Mouse (Mus musculus) embryonic stem cell, embryonic (primary cell): ENCODE measurements around the gene Kin.

Source experiments
- CTCF ChIA-PET, 4 experiments: fragments of 300-600 bp in 2 of 4; fragments of 350-600 bp in 2 of 4; sonication (Branson Sonifier 250); formaldehyde crosslinking; loops; one replicate each; lab custom pipeline; 2022; ENCODE audit warnings: inconsistent platforms in 2 of 4; lab: Charles Lee
- POLR2A ChIA-PET, 4 experiments: fragments of 300-600 bp in 2 of 4; fragments of 350-600 bp in 2 of 4; sonication (Branson Sonifier 250); formaldehyde crosslinking; loops; one replicate each; lab custom pipeline; 2022; ENCODE audit warnings: antibody characterized with exemption in 4 of 4, inconsistent platforms in 1 of 4; lab: Charles Lee

Gene Kin

GRCm38 (mm10) chr2:10080310-10081010 is at the start of gene Kin, which contains the start of gene Atp5c1:
Gene Kin (plus strand): TSS chr2:10080593.
Gene Atp5c1 (minus strand): TSS chr2:10080510.
- ChIA-PET POLR2A (interaction anchor here (0.5 to 6.6 kb wide), 66 partner anchors 8 to 1697 kb away, joined by 3 to 45 read pairs (median 4); partner anchors contain the start of genes Taf3 (in 2 of the 4), Fbh1 (in 1 of the 4) and Itih5 (in 1 of the 4)), CTCF (interaction anchor here (0.8 to 1.4 kb wide), 7 partner anchors 8 to 208 kb away, joined by 3 to 12 read pairs (median 4); no protein-coding TSS in a partner anchor)

- POLR2A ChIA-PET = interaction anchor here in 1 of 4 experiments (0.6 to 2.1 kb wide), 2 partner anchors 11 to 1053 kb away, joined by 4 to 5 read pairs; no protein-coding TSS in a partner anchor
- CTCF ChIA-PET = no interaction called here
These were observed 46.7 kb upstream of the Kin start for GRCm38 (mm10) chr2:10033684-10034083.

DNA sequence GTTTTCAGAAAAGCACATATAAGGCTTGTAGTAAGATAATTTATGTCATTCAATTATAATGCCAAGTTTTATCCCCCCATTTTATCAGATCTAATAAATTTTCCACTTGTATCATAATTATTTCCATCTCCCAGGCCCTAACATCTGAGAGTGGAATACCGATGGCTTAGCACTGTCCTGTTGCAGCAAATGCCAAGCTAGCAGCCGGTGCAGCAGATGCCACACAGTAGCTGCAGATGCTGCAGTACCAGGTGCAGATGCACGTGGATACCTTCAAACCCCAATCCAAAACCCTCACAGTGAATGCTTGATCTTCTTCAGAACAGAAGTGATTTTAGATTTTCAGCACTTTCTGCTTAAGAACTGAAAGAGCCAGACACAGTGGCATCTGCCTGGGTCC is 45.4 kb upstream of the Kin start:
- CTCF ChIA-PET = interaction anchor here in 2 of 4 experiments (1.1 to 1.3 kb wide), 3 partner anchors 13 to 69 kb away, joined by 3 read pairs; no protein-coding TSS in a partner anchor
- POLR2A ChIA-PET = interaction anchor here in 1 of 4 experiments (1.1 to 2.1 kb wide), 4 partner anchors 10 to 151 kb away, joined by 3 to 8 read pairs (median 5); partner anchors contain the start of genes Atp5c1 and Kin

- POLR2A ChIA-PET = interaction anchor here (0.6 to 10.5 kb wide), 18 partner anchors 9 to 873 kb away, joined by 3 to 101 read pairs (median 4); partner anchors contain the start of genes Atp5c1 (in 2 of the 4) and Kin (in 2 of the 4)
- CTCF ChIA-PET = interaction anchor here in 2 of 4 experiments (0.6 to 1.5 kb wide), 5 partner anchors 12 to 107 kb away, joined by 3 to 13 read pairs (median 3); no protein-coding TSS in a partner anchor
These were observed 32.5 kb upstream of the Kin start for GRCm38 (mm10) chr2:10047758-10048436.

- ChIA-PET CTCF (interaction anchor here in 1 of 4 experiments (0.6 to 1.5 kb wide), 3 partner anchors 12 to 240 kb away, joined by 3 to 13 read pairs (median 4); no protein-coding TSS in a partner anchor), POLR2A (interaction anchor here in 3 of 4 experiments (0.7 to 10.5 kb wide), 18 partner anchors 9 to 245 kb away, joined by 3 to 101 read pairs (median 4); partner anchors contain the start of genes Atp5c1 (in 2 of the 3) and Kin (in 2 of the 3))
These were observed 31.9 kb upstream of the Kin start, which contains the start of gene Taf3 for GRCm38 (mm10) chr2:10048461-10048860. Gene Taf3 (minus strand): TSS chr2:10048596.

DNA sequence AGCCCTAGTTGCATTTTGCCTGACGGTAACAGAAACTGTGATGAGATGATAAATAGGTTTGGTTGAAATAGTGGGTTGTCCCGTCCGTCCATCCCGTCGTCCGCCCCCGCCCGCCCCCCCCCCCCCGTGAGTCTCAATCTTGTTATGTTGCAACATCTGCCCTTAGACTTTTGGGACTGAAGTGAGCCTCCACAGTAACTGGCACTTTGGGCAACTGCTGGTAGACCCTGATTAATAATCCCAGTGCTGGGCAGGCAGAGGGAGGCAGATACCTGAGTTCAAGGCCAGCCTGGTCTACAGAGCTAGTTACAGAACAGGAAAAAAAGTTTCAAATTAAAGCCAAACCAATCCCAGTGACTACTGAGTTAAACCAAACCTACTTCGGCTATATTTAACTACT is 30.9 kb upstream of the Kin start:
- ChIA-PET POLR2A (interaction anchor here in 3 of 4 experiments (0.7 to 10.5 kb wide), 10 partner anchors 13 to 44 kb away, joined by 3 to 101 read pairs (median 5); partner anchors contain the start of genes Atp5c1 (in 2 of the 3) and Kin (in 2 of the 3)), CTCF (interaction anchor here in 1 of 4 experiments (0.6 kb wide), 1 partner anchor 21 kb away, joined by 3 read pairs; no protein-coding TSS in a partner anchor)

DNA sequence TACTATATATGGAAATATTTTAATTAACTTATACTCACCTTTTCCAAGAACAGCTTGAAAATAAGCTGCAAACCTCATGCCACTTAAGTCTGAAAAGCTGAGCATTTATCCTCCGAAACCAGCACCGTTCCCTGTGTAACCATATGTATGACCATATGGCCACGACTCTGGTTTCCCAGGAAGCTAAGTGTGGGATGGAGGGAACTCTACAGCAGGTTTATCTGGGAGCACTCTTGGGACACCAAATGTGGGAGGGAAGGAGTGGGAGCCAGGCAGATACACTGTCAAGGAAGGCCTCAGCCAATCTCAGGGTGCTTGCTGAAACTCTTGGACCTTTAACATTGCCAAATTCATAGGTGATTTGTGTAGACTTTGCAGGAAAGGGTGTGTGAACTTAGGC is 29.5 kb upstream of the Kin start:
- POLR2A ChIA-PET = interaction anchor here in 2 of 4 experiments (0.7 to 10.5 kb wide), 6 partner anchors 14 to 32 kb away, joined by 3 to 101 read pairs (median 9); partner anchors contain the start of genes Atp5c1 (in 2 of the 2) and Kin (in 2 of the 2)
- CTCF ChIA-PET = no interaction called here

DNA sequence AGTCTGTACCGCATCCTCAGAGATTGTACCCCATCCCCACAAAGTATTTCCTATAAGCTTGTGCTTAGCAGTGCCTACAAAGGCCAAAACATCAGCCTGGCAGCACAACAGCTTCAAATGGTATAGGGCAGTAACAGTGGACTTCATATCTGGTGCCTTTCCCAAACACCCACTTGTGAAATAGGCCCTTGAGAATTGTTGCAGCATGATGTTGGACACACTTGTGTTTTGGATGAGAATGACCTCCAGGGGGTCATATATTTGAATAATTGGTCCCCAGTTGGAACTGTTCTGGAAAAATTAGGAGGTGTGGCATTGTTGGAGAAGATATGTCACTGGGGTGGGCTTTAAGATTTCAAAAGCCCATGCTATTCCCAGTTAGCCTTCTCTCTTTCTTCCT is 28.4 kb upstream of the Kin start:
- POLR2A ChIA-PET = interaction anchor here in 3 of 4 experiments (0.8 to 10.5 kb wide), 4 partner anchors 21 to 33 kb away, joined by 3 to 101 read pairs (median 4); partner anchors contain the start of genes Atp5c1 (in 2 of the 3) and Kin (in 1 of the 3)
- CTCF ChIA-PET = no interaction called here

DNA sequence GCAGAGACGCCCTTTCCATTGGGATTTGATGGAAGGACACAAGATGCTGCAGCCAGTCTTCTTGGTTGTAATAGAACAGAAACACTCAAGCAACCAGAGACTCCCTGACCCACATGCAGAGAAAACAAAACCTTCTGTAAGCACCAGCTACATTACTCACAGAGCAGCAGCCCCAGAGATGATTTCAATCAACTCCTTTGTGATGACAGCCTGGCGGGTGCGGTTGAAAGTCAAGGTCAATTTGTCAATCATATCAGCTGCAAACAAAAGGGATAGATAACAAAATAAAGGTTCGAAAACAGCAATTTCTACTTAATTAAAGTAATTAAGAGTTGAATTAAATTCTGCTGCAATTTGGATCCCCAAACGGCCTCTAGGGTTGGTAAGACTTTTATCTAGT is 21.6 kb upstream of the Kin start:
- POLR2A ChIA-PET = interaction anchor here in 2 of 4 experiments (1.0 to 3.3 kb wide), 6 partner anchors 10 to 84 kb away, joined by 3 to 17 read pairs (median 6); partner anchors contain the start of genes Atp5c1 (in 2 of the 2), Kin (in 2 of the 2) and Taf3 (in 1 of the 2)
- CTCF ChIA-PET = no interaction called here

DNA sequence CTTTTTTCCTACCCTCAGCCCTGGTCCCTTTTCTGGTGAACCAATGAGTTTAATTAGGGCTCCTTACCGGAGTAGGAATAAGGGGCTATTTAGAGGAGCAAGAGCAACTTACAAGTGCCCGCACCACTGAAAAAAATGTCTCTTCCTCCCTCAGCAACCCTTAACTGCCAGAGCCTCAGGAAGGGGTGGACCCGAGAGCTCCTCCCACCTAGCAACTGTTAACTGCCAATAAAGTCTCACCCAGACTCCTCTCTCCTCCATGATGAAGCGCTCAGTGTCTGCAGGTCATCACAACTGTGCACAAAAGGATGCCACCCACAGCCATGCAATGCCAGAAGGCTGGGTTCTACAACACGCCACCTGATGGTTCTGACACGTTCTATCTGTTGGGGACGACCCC is 8.6 kb upstream of the Kin start:
- ChIA-PET POLR2A (interaction anchor here (0.6 to 10.6 kb wide), 14 partner anchors 8 to 759 kb away, joined by 3 to 101 read pairs (median 5); partner anchors contain the start of genes Atp5c1 (in 4 of the 4), Kin (in 4 of the 4) and Taf3 (in 2 of the 4)), CTCF (interaction anchor here in 2 of 4 experiments (0.6 to 0.9 kb wide), 3 partner anchors 27 to 35 kb away, joined by 3 to 4 read pairs (median 4); no protein-coding TSS in a partner anchor)

GRCm38 (mm10) chr2:10074470-10074869 is 5.9 kb upstream of the Kin start:
- ChIA-PET CTCF (interaction anchor here in 2 of 4 experiments (0.7 to 0.8 kb wide), 2 partner anchors 17 to 38 kb away, joined by 3 read pairs; no protein-coding TSS in a partner anchor), POLR2A (interaction anchor here in 2 of 4 experiments (1.2 to 10.6 kb wide), 6 partner anchors 10 to 22 kb away, joined by 3 to 101 read pairs (median 4); partner anchors contain the start of gene Taf3 (in 1 of the 2))

- ChIA-PET CTCF (interaction anchor here in 2 of 4 experiments (0.5 to 1.2 kb wide), 2 partner anchors 148 to 187 kb away, joined by 4 read pairs; no protein-coding TSS in a partner anchor), POLR2A (interaction anchor here (0.7 to 10.6 kb wide), 13 partner anchors 8 to 200 kb away, joined by 3 to 101 read pairs (median 4); partner anchors contain the start of gene Taf3 (in 1 of the 4))
These were observed 3.7 kb upstream of the Kin start for GRCm38 (mm10) chr2:10076675-10077074.

DNA sequence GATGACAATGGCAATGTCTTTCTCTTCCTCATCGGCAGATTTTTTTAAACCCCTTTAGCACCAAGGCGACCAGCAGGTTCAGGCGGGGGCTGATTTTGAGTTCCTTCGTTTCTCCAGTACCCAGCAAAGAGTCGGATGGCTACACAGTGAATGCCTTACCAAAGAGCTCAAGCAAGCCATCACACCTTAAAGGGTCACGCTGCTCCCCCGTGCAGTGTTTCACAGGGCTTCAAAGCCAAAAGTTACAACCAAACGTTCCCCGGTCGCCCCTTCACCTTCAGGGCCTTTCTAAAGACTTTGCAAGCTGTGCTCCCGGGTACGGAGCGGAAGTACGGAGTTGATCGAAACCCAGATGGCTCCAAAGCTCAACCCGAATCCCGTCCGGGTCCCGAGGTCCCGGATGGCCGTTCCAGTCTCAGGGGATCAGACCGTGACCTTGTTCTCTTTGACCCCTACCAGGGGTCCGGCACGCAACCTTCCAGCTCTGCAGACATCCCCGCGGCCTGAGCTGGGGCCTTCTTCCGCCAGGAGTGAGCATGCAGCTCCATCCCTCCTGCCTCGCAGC is 566 bp upstream of the Kin start:
- ChIA-PET POLR2A (interaction anchor here (0.6 to 6.6 kb wide), 60 partner anchors 8 to 1466 kb away, joined by 3 to 45 read pairs (median 4); partner anchors contain the start of genes Taf3 (in 2 of the 4) and Itih5 (in 1 of the 4)), CTCF (interaction anchor here (0.8 to 1.4 kb wide), 7 partner anchors 8 to 209 kb away, joined by 3 to 12 read pairs (median 4); no protein-coding TSS in a partner anchor)

GRCm38 (mm10) chr2:10081453-10082080 is 1.2 kb downstream of the Kin start:
- ChIA-PET POLR2A (no interaction called here), CTCF (no interaction called here)

- ChIA-PET POLR2A (interaction anchor here in 1 of 4 experiments (1.2 kb wide), 1 partner anchor 15 kb away, joined by 4 read pairs; no protein-coding TSS in a partner anchor), CTCF (no interaction called here)
These were observed 2.3 kb downstream of the Kin start for GRCm38 (mm10) chr2:10082737-10083136.

DNA sequence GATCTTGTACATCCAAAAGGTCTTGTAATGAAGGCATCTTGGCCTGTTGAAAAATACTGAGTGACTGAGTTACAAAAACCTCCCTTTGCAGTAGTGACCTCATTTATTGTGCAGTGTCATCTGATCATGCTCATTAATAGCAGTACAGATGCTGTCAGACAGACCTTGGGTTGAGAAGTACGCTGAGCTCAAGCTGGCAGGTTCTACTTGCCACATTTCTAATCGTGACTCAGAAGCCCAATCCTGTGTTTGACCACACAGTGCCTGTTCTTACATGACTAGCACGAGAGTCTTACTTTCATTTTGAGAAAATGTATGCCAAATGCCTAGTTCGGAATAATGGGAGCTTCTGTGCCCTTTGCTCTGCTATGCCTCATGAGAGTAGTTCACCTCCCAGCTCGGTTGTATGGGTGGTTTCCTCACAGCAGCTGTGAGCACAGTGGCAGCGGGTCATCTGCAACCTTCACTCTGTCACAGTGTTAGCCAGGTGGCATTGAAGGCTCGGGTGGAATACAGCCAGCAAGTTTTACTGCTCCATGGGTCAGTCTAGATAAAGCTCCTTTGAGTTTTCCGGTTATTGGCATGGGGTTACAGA is 7.0 kb downstream of the Kin start:
- CTCF ChIA-PET = interaction anchor here in 1 of 4 experiments (1.0 kb wide), 1 partner anchor 51 kb away, joined by 4 read pairs; no protein-coding TSS in a partner anchor
- POLR2A ChIA-PET = interaction anchor here in 2 of 4 experiments (0.8 to 1.5 kb wide), 5 partner anchors 7 to 198 kb away, joined by 3 to 4 read pairs (median 3); partner anchors contain the start of genes Atp5c1 (in 1 of the 2) and Kin (in 1 of the 2)
